8 mouse cellular contexts compared by ENCODE assay signal in genomic region chr13:55573432-55573831, GRCm38 (mm10). TPM values are rescaled to one million over a fixed set of nuclear protein-coding genes. Genes with fewer than 3 reads are reported as not detected.
DNase-seq lines count a peak whose midpoint lies in the region; ATAC-seq and TF ChIP-seq lines count a peak whose summit lies in the region.

TSS of gene Tmed9 (plus strand) at chr13:55573732.

- no peak for TF ChIP-seq POLR2A in kidney, adult 2 months (IDR thresholded peaks at IDR 0.05; ENCODE audit: low read depth, low read length)

- H3K4me2 ChIP-seq in hindbrain, postnatal 0 days (ENCODE audit: low read depth, low read length) = no peak within 1 kb of the TSS

- no peak for TF ChIP-seq CTCF in kidney, adult 2 months (conservative IDR thresholded peaks at IDR 0.05; ENCODE audit: insufficient read depth, insufficient read length, low read depth, low read length)
- no peak for TF ChIP-seq CTCF in hindbrain, postnatal 0 days (IDR thresholded peaks at IDR 0.05; ENCODE audit: low read depth)

- peaks cover 8% of the 10 kb centered on the region; the same call in 1 of the 2 replicates for H3K4me1 ChIP-seq in kidney, adult 2 months (ENCODE audit: control insufficient read depth, insufficient read depth, low read length)
- peaks cover 9% of the 10 kb centered on the region for H3K4me1 ChIP-seq in hindbrain, postnatal 0 days (ENCODE audit: insufficient read depth, low read length)

- no peak within 1 kb of the TSS for H3K27ac ChIP-seq in kidney, adult 2 months (ENCODE audit: insufficient read depth, low read depth, low read length)
- no peak within 1 kb of the TSS for H3K27ac ChIP-seq in hindbrain, postnatal 0 days
- H3K27ac ChIP-seq in macrophage = no peak within 1 kb of the TSS

- H3K36me3 ChIP-seq in kidney, adult 2 months (ENCODE audit: control insufficient read depth, insufficient read depth, low read length) = no peaks in the 10 kb centered on the region
- H3K36me3 ChIP-seq in hindbrain, postnatal 0 days (ENCODE audit: insufficient read depth, low read length) = no peaks in the 10 kb centered on the region
- no peaks in the 10 kb centered on the region for H3K36me3 ChIP-seq in macrophage (ENCODE audit: inconsistent target)

- ATAC-seq in hindbrain, postnatal 0 days = no peak
- ATAC-seq in cerebellum, adult (ENCODE audit: insufficient number of reproducible peaks, low FRiP score, low TSS enrichment) = no peak

- peaks cover 22% of the 10 kb centered on the region for H3K79me2 ChIP-seq in macrophage (ENCODE audit: inconsistent target)

- no peaks in the 10 kb centered on the region for H3K27me3 ChIP-seq in kidney, adult 2 months (replicated peaks; ENCODE audit: control insufficient read depth, insufficient read depth, low read length)
- no peaks in the 10 kb centered on the region for H3K27me3 ChIP-seq in hindbrain, postnatal 0 days (ENCODE audit: insufficient read depth, low read length)

- 96% methylated on average over 2 of the region's 2 CpGs for WGBS in kidney, adult 2 months
- WGBS in hindbrain, postnatal 0 days = 100% methylated on average over 2 of the region's 2 CpGs
- WGBS in macrophage (ENCODE audit: missing documents) = 94% methylated on average over 2 of the region's 2 CpGs

- DNase-seq in kidney, adult 2 months = no peak
- DNase-seq in kidney, adult 11 months = no peak
- no peak for DNase-seq in adrenal gland, postnatal 10 days
- no peak for DNase-seq in gastrocnemius, adult 8-10 months (ENCODE audit: low spot score in 2 of 2)
- no peak for DNase-seq in hindbrain, postnatal 0 days (ENCODE audit: low spot score)
- no peak for DNase-seq in right cerebral cortex, adult 18-20 months

- no peaks in the 10 kb centered on the region for H3K9me3 ChIP-seq in hindbrain, postnatal 0 days (ENCODE audit: low read length)

- no peak within 1 kb of the TSS for H3K9ac ChIP-seq in hindbrain, postnatal 0 days (replicated peaks; ENCODE audit: low read length)

- no peak within 1 kb of the TSS for H3K4me3 ChIP-seq in kidney, adult 2 months (ENCODE audit: insufficient read depth, low read depth, low read length)
- H3K4me3 ChIP-seq in hindbrain, postnatal 0 days (ENCODE audit: low read length) = no peak within 1 kb of the TSS
- no peak within 1 kb of the TSS for H3K4me3 ChIP-seq in macrophage (ENCODE audit: inconsistent target)

RNA-seq across cellular contexts. Expression of gene Tmed9, which starts in this region (rescaled TPM):
- polyA plus RNA-seq in kidney, adult 2 months (2012; rRNA removed) = 74.0 and 92.5 TPM in 2 replicates
- 100 to 1,000 TPM; 144 to 146 TPM for total RNA-seq in adrenal gland, postnatal 10 days (2021)
- 10 to 100 TPM; 54.1 to 64.0 (median 60.1) TPM for total RNA-seq in gastrocnemius, adult 8-10 months (2022)
- 59.3 and 66.7 TPM in 2 replicates for total RNA-seq in hindbrain, postnatal 0 days (2014; rRNA removed)
- 105 and 117 TPM in 2 replicates for polyA plus RNA-seq in hindbrain, postnatal 0 days (2015; fragmentation: Nextera tagmentation; extraction: Ambion mirVana)
- 10 to 100 TPM in 25 of 26 experiments, 1 to 10 TPM in 1; 9.6 to 54.7 (median 26.0) TPM for total RNA-seq in macrophage (2018; cell fraction: chromatin; rRNA removed)
- 100 to 1,000 TPM in 24 of 26 experiments, 10 to 100 TPM in 2; 93.8 to 140 (median 121) TPM for total RNA-seq in macrophage (2018; cell fraction: cytosol; rRNA removed)
- 100 to 1,000 TPM in 10 of 26 experiments, 10 to 100 TPM in 16; 44.9 to 168 (median 95.7) TPM for total RNA-seq in macrophage (2018; cell fraction: nucleus; rRNA removed)
- polyA plus RNA-seq in macrophage (2018) = 100 to 185 TPM (median 135 TPM) in 3 replicates
